Mouse (Mus musculus) ES-Bruce4 (cell line): Measurements from ENCODE around the gene Mpi. TPM values are rescaled to one million over a fixed set of nuclear protein-coding genes. Genes with fewer than 3 reads are reported as not detected.
A peak's percentile ranks its signal among the peaks of the same experiment; 100 is the strongest.

Experiments used
- H3K27ac ChIP-seq: 2 replicates; pipeline ENCODE4 v1.5.1; 2012; ENCODE audit warnings: low read length, inconsistent platforms; ENCODE audit not compliant: insufficient read depth
- H3K27me3 ChIP-seq: 2 replicates; pipeline ENCODE4 v1.6.1; 2012; ENCODE audit warnings: mild to moderate bottlenecking, low read length, inconsistent platforms; ENCODE audit not compliant: control insufficient read depth, poor library complexity, insufficient read depth, severe bottlenecking
- H3K36me3 ChIP-seq: 2 replicates; pipeline ENCODE4 v1.6.1; 2012; ENCODE audit warnings: inconsistent platforms, mild to moderate bottlenecking, low read length, moderate library complexity; ENCODE audit not compliant: control insufficient read depth, poor library complexity, insufficient read depth, severe bottlenecking
- H3K4me1 ChIP-seq: one replicate; pipeline ENCODE4 v1.8.1; 2011; ENCODE audit warnings: low read length; ENCODE audit not compliant: control insufficient read depth, insufficient read depth
- H3K4me3 ChIP-seq: 2 replicates; pipeline ENCODE4 v1.5.1; 2011; ENCODE audit warnings: low read depth, mild to moderate bottlenecking, low read length
- H3K9ac ChIP-seq: 2 replicates; pipeline ENCODE4 v1.6.1; 2012; ENCODE audit warnings: low read depth, mild to moderate bottlenecking, inconsistent platforms; ENCODE audit not compliant: poor library complexity, severe bottlenecking
- H3K9me3 ChIP-seq: replicated peaks from 2 replicates; pipeline ENCODE4 v1.6.1; 2012; ENCODE audit warnings: mild to moderate bottlenecking, low read length, inconsistent platforms; ENCODE audit not compliant: control insufficient read depth, poor library complexity, insufficient read depth, severe bottlenecking
- CTCF ChIP-seq: IDR thresholded peaks from one replicate; pipeline ENCODE4 v1.8.1; 2011; ENCODE audit warnings: low read depth, low read length
- EP300 ChIP-seq: IDR thresholded peaks from 2 replicates; pipeline ENCODE4 v1.6.1; 2011; ENCODE audit warnings: low read depth, low read length; ENCODE audit not compliant: insufficient read depth
- POLR2A ChIP-seq: IDR thresholded peaks from one replicate; pipeline ENCODE4 v1.8.1; 2011; ENCODE audit warnings: low read length; ENCODE audit not compliant: insufficient read depth
- polyA plus RNA-seq: library from polyadenylated mRNA; stranded (reverse); fragments of >200 nt; gene quantifications from 2 replicates; pipeline ENCODE4 v1.2.4, GENCODE M21; 2011; ENCODE audit warnings: low read depth; ENCODE audit not compliant: missing spikeins, insufficient read depth, insufficient read length

The Mpi gene
- polyA plus RNA-seq, 1 experiment: 39.1 TPM

GRCm38 (mm10) chr9:57565741-57566221 is 13.2 kb upstream of the Mpi start:
- Histone ChIP-seq H3K9ac (no peak overlapping the region), H3K27ac (no peak overlapping the region)

GRCm38 (mm10) chr9:57564609-57565008 is 12.0 kb upstream of the Mpi start:
- H3K9me3 ChIP-seq: no peaks in the 10 kb centered on the region
- H3K9ac ChIP-seq: no peak overlapping the region
- H3K27me3 ChIP-seq: no peaks in the 10 kb centered on the region
- no peaks in the 10 kb centered on the region for H3K4me1 ChIP-seq
- no peak overlapping the region for H3K4me3 ChIP-seq
- no peak overlapping the region for H3K27ac ChIP-seq
- no peak for TF ChIP-seq EP300
- no peak for TF ChIP-seq POLR2A
- no peak for TF ChIP-seq CTCF
- no peaks in the 10 kb centered on the region for H3K36me3 ChIP-seq

More at GRCm38 (mm10) chr9:57565741-57566221, 13.2 kb upstream of the Mpi start:
- no peaks in the 10 kb centered on the region for H3K36me3 ChIP-seq
- H3K9me3 ChIP-seq: no peaks in the 10 kb centered on the region
- H3K4me1 ChIP-seq: no peaks in the 10 kb centered on the region
- TF ChIP-seq CTCF: no peak
- TF ChIP-seq POLR2A: no peak
- no peak for TF ChIP-seq EP300
- H3K4me3 ChIP-seq: no peak overlapping the region
- no peaks in the 10 kb centered on the region for H3K27me3 ChIP-seq

GRCm38 (mm10) chr9:57562896-57563372 is 10.4 kb upstream of the Mpi start:
- Histone ChIP-seq H3K36me3 (no peaks in the 10 kb centered on the region), H3K9me3 (no peaks in the 10 kb centered on the region), H3K4me3 (no peak overlapping the region), H3K4me1 (no peaks in the 10 kb centered on the region), H3K27me3 (no peaks in the 10 kb centered on the region), H3K9ac (no peak overlapping the region), H3K27ac (no peak overlapping the region)
- TF ChIP-seq EP300 (no peak), CTCF (no peak), POLR2A (no peak)

- Histone ChIP-seq H3K27ac (no peak overlapping the region), H3K36me3 (no peaks in the 10 kb centered on the region), H3K27me3 (no peaks in the 10 kb centered on the region), H3K9ac (peak overlapping the region; percentile 46), H3K9me3 (no peaks in the 10 kb centered on the region), H3K4me3 (peak overlapping the region; percentile 38), H3K4me1 (no peaks in the 10 kb centered on the region)
- TF ChIP-seq CTCF (no peak), POLR2A (no peak), EP300 (no peak)
These were observed 9.1 kb upstream of the Mpi start for GRCm38 (mm10) chr9:57561711-57562099.

- H3K9me3 ChIP-seq: no peaks in the 10 kb centered on the region
- H3K27me3 ChIP-seq: no peaks in the 10 kb centered on the region
- H3K27ac ChIP-seq: no peak within 1 kb of the TSS
- peak within 1 kb of the TSS; percentile 46 for H3K9ac ChIP-seq
- no peaks in the 10 kb centered on the region for H3K4me1 ChIP-seq
- peak within 1 kb of the TSS; percentile 86 for H3K4me3 ChIP-seq
- no peaks in the 10 kb centered on the region for H3K36me3 ChIP-seq
- TF ChIP-seq CTCF: no peak
- 0 out of 2 replicates have a peak, but pooled peaks have one; percentile 43 for TF ChIP-seq EP300
- TF ChIP-seq POLR2A: peak; percentile 64
These were observed 8.5 kb upstream of the Mpi start, which contains the start of gene Scamp2 for GRCm38 (mm10) chr9:57560861-57561710. Gene Scamp2 (plus strand): TSS chr9:57560943.

GRCm38 (mm10) chr9:57560263-57560662 is 7.7 kb upstream of the Mpi start:
- no peak overlapping the region for H3K9ac ChIP-seq
- H3K4me1 ChIP-seq: no peaks in the 10 kb centered on the region
- H3K36me3 ChIP-seq: no peaks in the 10 kb centered on the region
- no peaks in the 10 kb centered on the region for H3K9me3 ChIP-seq
- H3K4me3 ChIP-seq: peak overlapping the region; percentile 86
- H3K27ac ChIP-seq: no peak overlapping the region
- TF ChIP-seq EP300 (no peak), POLR2A (no peak), CTCF (no peak)
- no peaks in the 10 kb centered on the region for H3K27me3 ChIP-seq
